Mouse (Mus musculus) heart, adult 2 months (tissue): ENCODE results near the gene Ankrd13a.

Source experiments
- CTCF ChIP-seq: fragments of 200-600 bp; IDR thresholded peaks from 2 replicates; pipeline ENCODE4 v1.8.1; 2022; ENCODE audit warnings: antibody characterized with exemption, mild to moderate bottlenecking, moderate library complexity
- EP300 ChIP-seq: fragments of 200-500 bp; IDR thresholded peaks from 2 replicates; pipeline ENCODE4 v1.6.1; 2011; ENCODE audit warnings: low read depth, low read length, control low read depth; ENCODE audit not compliant: insufficient read depth
- POLR2A ChIP-seq: fragments of 200-500 bp; IDR thresholded peaks from 2 replicates; pipeline ENCODE4 v1.6.1; 2011; ENCODE audit warnings: mild to moderate bottlenecking, low read depth, low read length, control low read depth; ENCODE audit not compliant: insufficient read depth

- TF ChIP-seq POLR2A, result no peak
- 0 out of 2 replicates have a peak, but pooled peaks have one; percentile 12 for TF ChIP-seq CTCF
- TF ChIP-seq EP300, result no peak
Observed at GRCm38 (mm10) chr5:114825978-114826691, 51.7 kb downstream of the Ankrd13a start.
